Mouse (Mus musculus): ENCODE data around the gene Rilpl1. TPM values are rescaled to one million over a fixed set of nuclear protein-coding genes. Genes with fewer than 3 reads are reported as not detected.
"Not testable (repeated sequence)": the region's sequence is repeated elsewhere in the genome, so short reads cannot be mapped to it uniquely, and the experiment has no call there.

Rilpl1 gene
- polyA plus RNA-seq, 1 experiment from 2014 or later, result 28.3 TPM

- Histone ChIP-seq H3K9me3 (ENCODE audit: control insufficient read depth, low read length) (no peaks in the 10 kb centered on the region), H3K4me3 (ENCODE audit: control insufficient read depth in 1 of 2, insufficient read depth in 1 of 2, low read depth in 1 of 2, low read length in 2 of 2) (peak overlapping the region; percentile 65 to 74), H3K36me3 (ENCODE audit: control insufficient read depth, insufficient read depth, low read length) (peaks cover 56% of the 10 kb centered on the region), H3K9ac (ENCODE audit: low read length) (peak overlapping the region; percentile 70), H3K27me3 (ENCODE audit: control insufficient read depth, insufficient read depth, low read length) (no peaks in the 10 kb centered on the region), H3K4me1 (ENCODE audit: control insufficient read depth in 2 of 2, insufficient read depth in 2 of 2, low read length in 2 of 2) (peaks cover 0 to 10% of the 10 kb centered on the region in 2 experiments; a peak in 2 of 4 replicates), H3K4me2 (ENCODE audit: low read length) (peak overlapping the region; percentile 82), H3K27ac (replicated peaks in 1 of 2; ENCODE audit: control insufficient read depth in 1 of 2, insufficient read depth in 1 of 2, low read depth in 2 of 2, low read length in 2 of 2) (peak overlapping the region; percentile 50 to 82; a peak in 3 of 4 replicates)
- no peak for ATAC-seq (ENCODE audit: insufficient number of reproducible peaks, insufficient read depth, low FRiP score, low read depth)
- 7% methylated on average over 9 of the region's 9 CpGs for WGBS
These were observed 20.9 kb upstream of the Rilpl1 start for GRCm38 (mm10) chr5:124552094-124552472.

DNA sequence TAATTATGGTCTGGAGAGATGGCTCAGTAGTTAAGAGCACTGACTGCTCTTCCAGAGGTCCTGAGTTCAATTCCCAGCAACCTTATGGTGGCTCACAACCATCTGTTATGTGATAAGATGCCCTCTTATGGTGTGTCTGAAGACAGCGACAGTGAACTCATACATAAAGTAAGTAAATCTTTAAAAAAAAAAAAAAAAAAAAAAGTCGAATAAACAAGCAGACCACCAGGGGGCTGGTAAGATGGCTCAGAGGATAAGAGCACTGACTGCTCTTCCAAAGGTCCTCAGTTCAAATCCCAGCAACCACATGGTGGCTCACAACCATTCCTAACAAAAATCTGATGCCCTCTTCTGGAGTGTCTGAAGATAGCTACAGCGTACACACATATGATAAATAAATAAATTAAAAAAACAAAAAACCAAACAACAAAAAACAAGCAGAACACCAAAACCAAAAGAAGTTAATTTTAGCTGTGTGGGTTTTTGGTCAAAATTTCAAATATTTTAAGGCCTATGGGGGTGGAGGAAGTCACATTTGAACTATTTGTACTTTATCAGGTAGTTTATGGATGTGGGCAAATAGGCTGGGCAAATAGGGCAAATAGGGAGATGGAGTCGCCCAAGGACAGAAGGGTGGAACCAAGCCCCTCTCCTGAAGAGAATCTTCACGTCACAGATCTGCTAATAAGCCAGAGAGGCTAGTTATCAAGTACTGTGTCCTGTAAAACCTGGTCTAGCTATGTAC lies 20.3 kb upstream of the Rilpl1 start:
- Histone ChIP-seq H3K27ac (replicated peaks in 1 of 2; ENCODE audit: control insufficient read depth in 1 of 2, insufficient read depth in 1 of 2, low read depth in 2 of 2, low read length in 2 of 2) (peak overlapping the region; percentile 50 to 82; a peak in 2 of 4 replicates), H3K9ac (ENCODE audit: low read length) (peak overlapping the region; percentile 70), H3K36me3 (ENCODE audit: control insufficient read depth, insufficient read depth, low read length) (peaks cover 56% of the 10 kb centered on the region), H3K4me2 (ENCODE audit: low read length) (peak overlapping the region; percentile 82), H3K4me3 (ENCODE audit: control insufficient read depth in 1 of 2, insufficient read depth in 1 of 2, low read depth in 1 of 2, low read length in 2 of 2) (peak overlapping the region; percentile 65 to 74)
- not testable (repeated sequence) for H3K4me1 ChIP-seq (ENCODE audit: control insufficient read depth in 2 of 2, insufficient read depth in 2 of 2, low read length in 2 of 2); ATAC-seq (ENCODE audit: insufficient number of reproducible peaks, insufficient read depth, low FRiP score, low read depth); H3K27me3 ChIP-seq (ENCODE audit: control insufficient read depth, insufficient read depth, low read length); H3K9me3 ChIP-seq (ENCODE audit: control insufficient read depth, low read length)
- 31% methylated on average over 5 of the region's 5 CpGs for WGBS

DNA sequence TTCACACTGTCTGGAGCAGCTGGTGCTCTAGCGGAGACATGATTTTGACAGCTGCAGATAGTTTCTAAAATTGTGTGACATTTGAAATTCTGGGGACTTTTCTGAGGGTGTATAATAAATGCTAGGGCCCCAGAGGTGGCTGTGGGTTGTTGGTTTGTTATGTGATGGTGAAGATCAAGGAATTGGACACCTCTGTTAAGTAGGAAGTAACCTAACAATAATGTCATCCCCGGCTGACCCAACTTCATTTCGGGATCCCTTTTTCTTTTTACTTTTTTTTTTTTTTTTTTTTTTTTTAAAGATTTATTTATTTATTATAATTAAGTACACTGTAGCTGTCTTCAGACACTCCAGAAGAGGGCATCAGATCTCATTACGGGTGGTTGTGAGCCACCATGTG lies 19.5 kb upstream of the Rilpl1 start:
- 81% methylated on average over 4 of the region's 4 CpGs for WGBS
- H3K4me2 ChIP-seq (ENCODE audit: low read length); H3K27ac ChIP-seq (replicated peaks in 1 of 2; ENCODE audit: control insufficient read depth in 1 of 2, insufficient read depth in 1 of 2, low read depth in 2 of 2, low read length in 2 of 2); H3K9me3 ChIP-seq (ENCODE audit: control insufficient read depth, low read length); H3K9ac ChIP-seq (ENCODE audit: low read length); H3K27me3 ChIP-seq (ENCODE audit: control insufficient read depth, insufficient read depth, low read length); ATAC-seq (ENCODE audit: insufficient number of reproducible peaks, insufficient read depth, low FRiP score, low read depth); H3K4me1 ChIP-seq (ENCODE audit: control insufficient read depth in 2 of 2, insufficient read depth in 2 of 2, low read length in 2 of 2); H3K4me3 ChIP-seq (ENCODE audit: control insufficient read depth in 1 of 2, insufficient read depth in 1 of 2, low read depth in 1 of 2, low read length in 2 of 2): not testable (repeated sequence)
- H3K36me3 ChIP-seq (ENCODE audit: control insufficient read depth, insufficient read depth, low read length), result peaks cover 56% of the 10 kb centered on the region

GRCm38 (mm10) chr5:124541602-124541973 lies 10.4 kb upstream of the Rilpl1 start:
- H3K4me1 ChIP-seq (ENCODE audit: control insufficient read depth in 2 of 2, insufficient read depth in 2 of 2, low read length in 2 of 2), result peaks cover 9 to 22% of the 10 kb centered on the region in 2 experiments
- peak overlapping the region; percentile 80 to 95 for H3K4me3 ChIP-seq (ENCODE audit: control insufficient read depth in 1 of 2, insufficient read depth in 1 of 2, low read depth in 1 of 2, low read length in 2 of 2)
- peak overlapping the region; percentile 75 for H3K4me2 ChIP-seq (ENCODE audit: low read length)
- 7% methylated on average over 8 of the region's 8 CpGs for WGBS
- H3K27ac ChIP-seq (replicated peaks in 1 of 2; ENCODE audit: control insufficient read depth in 1 of 2, insufficient read depth in 1 of 2, low read depth in 2 of 2, low read length in 2 of 2), result peak overlapping the region; percentile 78 to 88
- peaks cover 44% of the 10 kb centered on the region for H3K36me3 ChIP-seq (ENCODE audit: control insufficient read depth, insufficient read depth, low read length)
- no peaks in the 10 kb centered on the region for H3K9me3 ChIP-seq (ENCODE audit: control insufficient read depth, low read length)
- peak overlapping the region; percentile 93 for H3K9ac ChIP-seq (ENCODE audit: low read length)
- ATAC-seq (ENCODE audit: insufficient number of reproducible peaks, insufficient read depth, low FRiP score, low read depth), result no peak
- no peaks in the 10 kb centered on the region for H3K27me3 ChIP-seq (ENCODE audit: control insufficient read depth, insufficient read depth, low read length)

- Histone ChIP-seq H3K9ac (ENCODE audit: low read length) (peak overlapping the region; percentile 93), H3K27ac (replicated peaks in 1 of 2; ENCODE audit: control insufficient read depth in 1 of 2, insufficient read depth in 1 of 2, low read depth in 2 of 2, low read length in 2 of 2) (peak overlapping the region; percentile 78 to 88), H3K9me3 (ENCODE audit: control insufficient read depth, low read length) (no peaks in the 10 kb centered on the region), H3K4me2 (ENCODE audit: low read length) (peak overlapping the region; percentile 75), H3K4me1 (ENCODE audit: control insufficient read depth in 2 of 2, insufficient read depth in 2 of 2, low read length in 2 of 2) (peaks cover 9 to 23% of the 10 kb centered on the region in 2 experiments), H3K4me3 (ENCODE audit: control insufficient read depth in 1 of 2, insufficient read depth in 1 of 2, low read depth in 1 of 2, low read length in 2 of 2) (peak overlapping the region; percentile 80 to 95), H3K27me3 (ENCODE audit: control insufficient read depth, insufficient read depth, low read length) (no peaks in the 10 kb centered on the region), H3K36me3 (ENCODE audit: control insufficient read depth, insufficient read depth, low read length) (peaks cover 39% of the 10 kb centered on the region)
- peak; percentile 71 for ATAC-seq (ENCODE audit: insufficient number of reproducible peaks, insufficient read depth, low FRiP score, low read depth)
- WGBS, result under 1% methylated on average over 54 of the region's 89 CpGs
These were observed 9.9 kb upstream of the Rilpl1 start for GRCm38 (mm10) chr5:124540905-124541601.

- H3K4me3 ChIP-seq (ENCODE audit: control insufficient read depth in 1 of 2, insufficient read depth in 1 of 2, low read depth in 1 of 2, low read length in 2 of 2), result peak within 1 kb of the TSS; percentile 80 to 95
- peaks cover 9 to 23% of the 10 kb centered on the region in 2 experiments for H3K4me1 ChIP-seq (ENCODE audit: control insufficient read depth in 2 of 2, insufficient read depth in 2 of 2, low read length in 2 of 2)
- peak within 1 kb of the TSS; percentile 75 for H3K4me2 ChIP-seq (ENCODE audit: low read length)
- no peaks in the 10 kb centered on the region for H3K27me3 ChIP-seq (ENCODE audit: control insufficient read depth, insufficient read depth, low read length)
- peaks cover 32% of the 10 kb centered on the region for H3K36me3 ChIP-seq (ENCODE audit: control insufficient read depth, insufficient read depth, low read length)
- peak within 1 kb of the TSS; percentile 78 to 88 for H3K27ac ChIP-seq (replicated peaks in 1 of 2; ENCODE audit: control insufficient read depth in 1 of 2, insufficient read depth in 1 of 2, low read depth in 2 of 2, low read length in 2 of 2)
- peak within 1 kb of the TSS; percentile 93 for H3K9ac ChIP-seq (ENCODE audit: low read length)
- WGBS, result 1% methylated on average over 35 of the region's 35 CpGs
- H3K9me3 ChIP-seq (ENCODE audit: control insufficient read depth, low read length), result no peaks in the 10 kb centered on the region
- ATAC-seq (ENCODE audit: insufficient number of reproducible peaks, insufficient read depth, low FRiP score, low read depth), result peak; percentile 91
These were observed 9.2 kb upstream of the Rilpl1 start, which contains the start of gene Tmed2 for GRCm38 (mm10) chr5:124540383-124540786. TSS of gene Tmed2 (plus strand) at chr5:124540695.

DNA sequence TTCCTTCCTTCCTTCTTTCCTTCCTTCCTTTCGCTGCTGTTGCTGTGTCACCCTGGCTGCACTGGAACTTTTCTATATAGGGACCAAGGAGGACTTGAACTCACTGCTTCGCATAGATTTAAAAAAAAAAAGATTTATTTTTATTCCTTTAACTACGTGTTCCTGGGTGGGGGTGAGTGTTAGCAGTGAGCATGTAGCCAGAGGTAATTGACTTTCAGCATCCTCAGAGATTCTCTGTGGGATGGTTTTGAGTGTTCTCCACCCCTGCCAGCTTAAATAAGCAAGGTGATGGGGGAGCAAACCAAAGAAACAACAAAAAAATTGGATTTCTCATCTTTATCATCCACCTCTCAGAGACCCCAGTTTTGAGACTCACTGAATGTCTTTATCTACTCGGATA lies 8.7 kb upstream of the Rilpl1 start:
- H3K36me3 ChIP-seq (ENCODE audit: control insufficient read depth, insufficient read depth, low read length), result peaks cover 28% of the 10 kb centered on the region
- peak overlapping the region; percentile 56 for H3K4me2 ChIP-seq (ENCODE audit: low read length)
- H3K27me3 ChIP-seq (ENCODE audit: control insufficient read depth, insufficient read depth, low read length), result no peaks in the 10 kb centered on the region
- H3K9ac ChIP-seq (ENCODE audit: low read length), result peak overlapping the region; percentile 63; the same call in 1 of the 2 replicates
- H3K9me3 ChIP-seq (ENCODE audit: control insufficient read depth, low read length), result no peaks in the 10 kb centered on the region
- 76% methylated on average over 4 of the region's 4 CpGs for WGBS
- H3K4me3 ChIP-seq (ENCODE audit: control insufficient read depth in 1 of 2, insufficient read depth in 1 of 2, low read depth in 1 of 2, low read length in 2 of 2), result peak overlapping the region in 1 of 2 experiments; percentile 80; a peak in 2 of 4 replicates
- peaks cover 9 to 23% of the 10 kb centered on the region in 2 experiments for H3K4me1 ChIP-seq (ENCODE audit: control insufficient read depth in 2 of 2, insufficient read depth in 2 of 2, low read length in 2 of 2)
- no peak overlapping the region for H3K27ac ChIP-seq (replicated peaks in 1 of 2; ENCODE audit: control insufficient read depth in 1 of 2, insufficient read depth in 1 of 2, low read depth in 2 of 2, low read length in 2 of 2)
- no peak for ATAC-seq (ENCODE audit: insufficient number of reproducible peaks, insufficient read depth, low FRiP score, low read depth)
